Mouse (Mus musculus) thymus, postnatal 4 days (tissue): ENCODE results near the gene Me3.

Experiments
- DNase-seq: peaks from one replicate; pipeline ENCODE4 v3.0.0; 2021

The Me3 gene

GRCm38 (mm10) chr7:89632342-89633251, at the start of gene Me3:
Gene Me3 (plus strand): TSS chr7:89632392.
- peak; percentile 13 for DNase-seq

- DNase-seq = no peak
These were observed 42.2 kb upstream of the Me3 start for GRCm38 (mm10) chr7:89590039-89590438.

- no peak for DNase-seq
These were observed 41.5 kb upstream of the Me3 start for GRCm38 (mm10) chr7:89590542-89591251.

GRCm38 (mm10) chr7:89595813-89596212, 36.4 kb upstream of the Me3 start:
- DNase-seq = no peak

- no peak for DNase-seq
These were observed 26.3 kb upstream of the Me3 start for GRCm38 (mm10) chr7:89605589-89606536.

GRCm38 (mm10) chr7:89607329-89607728, 24.9 kb upstream of the Me3 start:
- DNase-seq = no peak

- no peak for DNase-seq
These were observed 21.0 kb upstream of the Me3 start for GRCm38 (mm10) chr7:89611236-89611635.

- no peak for DNase-seq
These were observed 16.0 kb upstream of the Me3 start for GRCm38 (mm10) chr7:89616235-89616634.

GRCm38 (mm10) chr7:89623331-89623730, 8.9 kb upstream of the Me3 start:
- no peak for DNase-seq

- DNase-seq = no peak
These were observed 4.8 kb upstream of the Me3 start for GRCm38 (mm10) chr7:89627393-89627792.

- no peak for DNase-seq
These were observed 4.2 kb upstream of the Me3 start for GRCm38 (mm10) chr7:89628006-89628405.

- no peak for DNase-seq
These were observed 3.2 kb upstream of the Me3 start for GRCm38 (mm10) chr7:89629006-89629405.

GRCm38 (mm10) chr7:89629914-89630313, 2.3 kb upstream of the Me3 start:
- DNase-seq = no peak

- no peak for DNase-seq
These were observed 1.4 kb upstream of the Me3 start for GRCm38 (mm10) chr7:89630796-89631195.

GRCm38 (mm10) chr7:89640533-89640932, 8.3 kb downstream of the Me3 start:
- DNase-seq = no peak

GRCm38 (mm10) chr7:89640944-89641661, 8.9 kb downstream of the Me3 start:
- no peak for DNase-seq

GRCm38 (mm10) chr7:89645015-89645414, 12.8 kb downstream of the Me3 start:
- no peak for DNase-seq

GRCm38 (mm10) chr7:89647864-89648263, 15.7 kb downstream of the Me3 start:
- DNase-seq = no peak

GRCm38 (mm10) chr7:89657183-89657582, 25.0 kb downstream of the Me3 start:
- DNase-seq = no peak

- no peak for DNase-seq
These were observed 25.6 kb downstream of the Me3 start for GRCm38 (mm10) chr7:89657692-89658212.

GRCm38 (mm10) chr7:89664197-89664596, 32.0 kb downstream of the Me3 start:
- DNase-seq = no peak

- no peak for DNase-seq
These were observed 34.2 kb downstream of the Me3 start for GRCm38 (mm10) chr7:89666361-89666760.
